Mouse (Mus musculus) right cerebral cortex, postnatal 25 days (tissue): ENCODE measurements at regions not wholly inside any gene's neighbourhood (a gene's known extent, or its start where the extent isn't known, plus 50 kb on each side); places are given as distances from the start of the nearest gene placed in this dataset.

Experiments used
- DNase-seq: peaks from one replicate; pipeline ENCODE4 v3.0.0; 2022

GRCm38 (mm10) chr14:98728863-98729262 lies 265.3 kb downstream of the Rpl36a-ps1 start:
- DNase-seq = no peak

GRCm38 (mm10) chr14:98722481-98722880 lies 271.6 kb downstream of the Rpl36a-ps1 start:
- DNase-seq = no peak

- no peak for DNase-seq
Measured at GRCm38 (mm10) chr14:98721033-98721432, 273.1 kb downstream of the Rpl36a-ps1 start.

GRCm38 (mm10) chr14:98708045-98708444 lies 286.1 kb downstream of the Rpl36a-ps1 start:
- DNase-seq = no peak

GRCm38 (mm10) chr14:98707574-98707973 lies 286.5 kb downstream of the Rpl36a-ps1 start:
- DNase-seq = no peak

GRCm38 (mm10) chr14:98703289-98703688 lies 290.8 kb downstream of the Rpl36a-ps1 start:
- DNase-seq = no peak

- no peak for DNase-seq
Measured at GRCm38 (mm10) chr14:98656533-98656932, 337.6 kb downstream of the Rpl36a-ps1 start.

- DNase-seq = no peak
Measured at GRCm38 (mm10) chr14:98654191-98654809, 339.8 kb downstream of the Rpl36a-ps1 start.

- DNase-seq = no peak
Measured at GRCm38 (mm10) chr14:98651221-98651620, 342.9 kb downstream of the Rpl36a-ps1 start.

GRCm38 (mm10) chr14:98650520-98650919 lies 343.6 kb downstream of the Rpl36a-ps1 start:
- DNase-seq = no peak

- DNase-seq = no peak
Measured at GRCm38 (mm10) chr14:98647614-98648013, 346.5 kb downstream of the Rpl36a-ps1 start.

GRCm38 (mm10) chr14:98643756-98644155 lies 350.4 kb downstream of the Rpl36a-ps1 start:
- DNase-seq = no peak

GRCm38 (mm10) chr14:98642661-98643331 lies 351.3 kb downstream of the Rpl36a-ps1 start:
- DNase-seq = no peak

- no peak for DNase-seq
Measured at GRCm38 (mm10) chr14:98629026-98629425, 365.1 kb downstream of the Rpl36a-ps1 start.

GRCm38 (mm10) chr14:98626476-98626875 lies 367.6 kb downstream of the Rpl36a-ps1 start:
- DNase-seq = no peak

GRCm38 (mm10) chr14:98625867-98626266 lies 368.3 kb downstream of the Rpl36a-ps1 start:
- no peak for DNase-seq

GRCm38 (mm10) chr14:98605772-98606171 lies 388.3 kb downstream of the Rpl36a-ps1 start:
- no peak for DNase-seq

GRCm38 (mm10) chr14:98596252-98596651 lies 397.9 kb downstream of the Rpl36a-ps1 start:
- DNase-seq = no peak

- DNase-seq = no peak
Measured at GRCm38 (mm10) chr14:98589846-98590245, 404.3 kb downstream of the Rpl36a-ps1 start.

GRCm38 (mm10) chr14:98571644-98572043 lies 402.1 kb upstream of the Dach1 start:
- DNase-seq = no peak

GRCm38 (mm10) chr14:98562002-98562401 lies 392.4 kb upstream of the Dach1 start:
- no peak for DNase-seq

- DNase-seq = no peak
Measured at GRCm38 (mm10) chr14:98539792-98540191, 370.2 kb upstream of the Dach1 start.

- no peak for DNase-seq
Measured at GRCm38 (mm10) chr14:98538267-98538666, 368.7 kb upstream of the Dach1 start.

- no peak for DNase-seq
Measured at GRCm38 (mm10) chr14:98533600-98533999, 364.0 kb upstream of the Dach1 start.

GRCm38 (mm10) chr14:98520966-98521365 lies 351.4 kb upstream of the Dach1 start:
- DNase-seq = no peak
